Mouse (Mus musculus) cerebellum, adult 8-10 months (tissue): Measurements from ENCODE around the gene Wwox.

Experiments
- DNase-seq: peaks from one replicate; pipeline ENCODE4 v3.0.0; 2022

The Wwox gene

DNA sequence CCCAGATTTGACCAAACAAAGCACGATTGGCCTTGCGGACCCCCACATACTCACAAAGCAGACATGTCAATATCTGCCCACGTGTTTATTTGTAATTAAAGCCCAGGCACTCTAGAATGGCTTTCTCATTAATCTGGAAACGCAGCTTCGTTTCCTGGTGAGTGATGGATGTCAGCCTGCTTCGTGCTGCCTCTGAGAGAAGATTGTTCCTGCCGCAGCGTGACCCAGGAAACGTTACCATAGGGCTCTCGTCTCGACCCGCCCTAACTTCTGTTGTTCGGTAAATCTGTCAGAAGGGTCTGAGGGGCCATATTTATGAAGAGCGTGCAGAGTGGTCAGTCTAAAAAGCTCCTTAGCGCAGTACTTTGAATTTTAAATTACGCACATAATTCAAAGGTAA is 164.9 kb downstream of the Wwox start:
- DNase-seq, result no peak

DNA sequence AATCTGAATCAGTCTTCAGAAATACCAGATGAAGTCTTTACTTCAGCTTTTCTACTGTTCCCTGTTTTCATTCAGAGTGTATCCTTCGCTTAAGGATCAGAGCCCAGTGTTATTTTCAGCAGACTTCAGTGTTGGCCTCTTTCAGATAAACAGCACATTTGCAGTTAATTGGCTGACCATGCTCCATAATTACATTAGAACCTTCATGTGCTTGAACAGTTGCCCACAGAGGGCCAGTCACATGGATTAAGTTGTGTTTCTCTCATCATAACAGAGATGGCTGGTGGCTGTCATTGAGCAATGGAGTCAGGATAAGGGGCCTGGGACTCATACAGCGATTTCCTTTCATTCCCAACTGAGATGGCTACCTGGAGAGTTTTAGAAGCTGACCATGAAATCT is 166.2 kb downstream of the Wwox start:
- no peak for DNase-seq

GRCm38 (mm10) chr8:114609330-114609729 is 169.9 kb downstream of the Wwox start:
- no peak for DNase-seq

- no peak for DNase-seq
Observed at GRCm38 (mm10) chr8:114611075-114611474, 171.6 kb downstream of the Wwox start.

GRCm38 (mm10) chr8:114612091-114612490 is 172.6 kb downstream of the Wwox start:
- no peak for DNase-seq

- no peak for DNase-seq
Observed at GRCm38 (mm10) chr8:114615413-114615812, 176.0 kb downstream of the Wwox start.

DNA sequence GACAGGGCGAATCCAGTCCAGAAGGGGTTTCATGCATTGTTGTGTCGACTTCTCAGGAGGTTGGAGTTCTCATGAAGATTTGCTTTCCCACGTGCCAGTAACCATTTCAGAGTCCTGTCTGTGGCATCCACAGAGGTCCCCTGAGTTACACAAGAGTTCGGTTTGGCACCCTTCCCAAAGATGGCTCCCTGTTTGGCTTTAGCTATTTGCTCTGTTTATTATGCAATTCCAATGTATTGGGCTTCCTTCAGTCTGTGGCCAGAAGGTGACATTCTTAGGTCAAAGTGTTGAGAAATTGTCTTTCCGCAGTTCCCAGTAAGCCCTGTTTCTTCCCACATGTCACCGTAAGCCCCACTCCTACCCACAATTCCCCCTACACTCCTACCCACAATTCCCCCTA is 176.5 kb downstream of the Wwox start:
- DNase-seq, result no peak

DNA sequence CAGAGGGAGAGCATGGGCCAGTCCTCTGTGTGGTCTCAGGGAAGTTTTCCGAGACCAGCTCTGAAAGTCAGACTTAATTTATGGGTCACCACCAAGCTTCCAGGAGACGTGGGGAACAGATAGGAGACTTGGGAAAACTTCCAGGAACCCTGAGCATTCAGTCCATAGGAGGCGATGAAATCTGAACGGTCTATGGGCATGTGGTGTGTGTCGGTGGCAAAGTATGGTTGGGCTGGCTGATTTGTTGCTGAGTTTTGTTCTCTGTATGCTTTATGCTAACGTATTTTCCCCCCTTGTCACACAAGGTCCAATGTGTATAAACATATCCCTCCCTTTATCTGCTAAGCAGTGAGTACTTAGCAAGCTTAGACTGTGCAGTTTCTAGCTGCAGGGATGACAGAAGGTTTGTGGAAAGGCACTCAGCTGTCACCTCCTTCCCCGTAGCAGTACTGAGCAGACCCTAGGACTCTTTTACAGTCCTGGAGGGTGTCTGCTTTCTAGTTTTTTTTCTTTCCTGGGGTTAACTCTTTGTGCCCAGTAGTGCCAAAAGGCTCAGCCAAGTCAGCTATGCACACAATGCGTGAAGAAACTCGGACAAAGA is 179.6 kb downstream of the Wwox start:
- no peak for DNase-seq

DNA sequence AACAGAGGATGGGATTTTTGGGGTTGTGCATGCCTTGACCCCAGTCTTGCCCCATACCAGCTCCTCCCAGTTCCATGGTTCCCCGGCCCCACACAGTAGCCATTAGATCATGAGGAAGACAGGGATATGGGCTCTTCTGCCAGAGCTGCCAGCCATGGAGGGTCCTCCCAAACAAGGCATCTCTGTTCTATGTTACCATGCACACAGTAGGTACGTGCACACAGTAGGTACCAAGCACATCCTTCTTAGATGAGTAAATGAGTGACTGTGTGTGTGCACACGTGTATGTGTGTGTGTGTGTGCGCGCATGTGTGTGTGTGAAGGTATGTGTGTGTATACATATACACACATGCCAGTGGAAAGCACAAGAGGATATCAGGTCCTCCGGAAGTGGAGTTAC is 185.9 kb downstream of the Wwox start:
- DNase-seq, result no peak

GRCm38 (mm10) chr8:114626897-114627296 is 187.4 kb downstream of the Wwox start:
- DNase-seq, result no peak

GRCm38 (mm10) chr8:114629719-114630118 is 190.3 kb downstream of the Wwox start:
- DNase-seq, result no peak

DNA sequence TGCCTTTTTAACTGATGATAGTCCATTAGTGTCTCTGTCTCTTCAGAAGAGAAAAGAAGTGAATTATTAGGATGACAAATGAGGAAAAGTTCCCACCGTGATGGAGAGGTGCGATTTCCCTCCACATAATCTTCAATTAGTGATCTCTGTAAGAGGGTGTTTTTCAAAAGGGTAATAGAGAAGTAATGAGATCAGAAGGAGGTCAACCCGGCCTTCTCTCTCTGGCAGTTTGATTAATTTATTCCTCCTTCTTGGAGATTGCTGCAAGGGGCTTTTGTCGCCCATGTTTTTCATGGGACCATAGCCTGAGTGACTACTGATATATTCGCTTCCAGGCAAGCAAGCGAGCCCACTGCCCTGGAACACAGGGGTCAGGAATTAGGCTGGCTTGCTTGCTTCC is 191.6 kb downstream of the Wwox start:
- no peak for DNase-seq

- no peak for DNase-seq
Observed at GRCm38 (mm10) chr8:114634151-114634550, 194.7 kb downstream of the Wwox start.

DNA sequence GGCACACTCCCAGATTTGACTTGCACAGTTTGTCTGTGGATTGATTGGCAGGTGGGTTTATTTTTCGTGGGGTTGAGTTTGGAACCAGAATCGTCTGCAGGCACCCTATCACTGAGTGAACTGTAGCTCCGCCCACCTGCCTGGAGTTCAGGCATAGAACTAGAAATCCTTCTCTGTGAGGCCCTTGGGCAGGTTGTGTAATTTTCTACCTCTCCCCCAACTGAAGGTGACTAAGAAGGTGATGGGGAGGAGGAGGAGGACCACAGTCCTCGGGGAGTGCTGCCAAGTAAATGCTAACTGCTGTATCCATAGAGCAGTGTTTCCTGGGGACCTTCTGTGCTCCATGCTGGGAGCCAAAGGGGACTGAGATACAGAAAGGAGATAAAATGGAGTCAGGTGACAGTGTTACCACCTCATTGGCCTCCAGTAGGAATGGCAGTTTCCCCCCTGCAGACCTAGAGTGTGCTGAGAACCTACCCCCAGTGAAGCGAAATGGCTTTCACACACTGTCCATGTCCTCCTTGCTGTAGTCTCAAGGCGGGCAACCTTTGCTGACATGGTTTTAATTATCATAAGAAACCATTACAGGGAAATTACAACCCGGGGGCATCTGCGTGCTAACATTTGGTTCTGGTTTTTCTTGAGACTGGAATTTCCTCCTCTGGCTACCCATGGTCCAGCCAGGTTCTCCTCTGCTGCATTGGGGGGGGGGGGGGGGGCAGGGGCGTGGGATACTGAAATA is 195.4 kb downstream of the Wwox start:
- no peak for DNase-seq

DNA sequence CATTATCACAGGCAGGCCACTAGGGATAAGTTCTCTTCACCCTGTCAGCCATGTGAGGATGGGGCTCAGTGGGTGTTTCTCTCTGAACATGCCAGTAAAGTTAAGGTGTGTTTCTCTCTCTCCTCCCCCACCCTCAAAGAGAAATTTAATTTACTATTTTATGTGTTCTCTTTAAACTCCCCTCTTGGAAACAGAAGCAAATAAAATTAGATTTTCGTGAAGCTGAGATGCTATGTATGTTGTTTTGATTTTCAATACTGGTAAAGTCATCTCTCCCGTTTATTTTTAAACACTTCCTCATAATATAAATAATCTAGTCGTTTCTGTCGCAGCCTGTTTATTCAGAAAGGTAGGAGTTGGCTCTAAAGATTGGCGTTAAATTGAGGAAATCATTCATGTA is 196.9 kb downstream of the Wwox start:
- no peak for DNase-seq

GRCm38 (mm10) chr8:114641809-114642208 is 202.4 kb downstream of the Wwox start:
- no peak for DNase-seq

- peak; percentile 40 for DNase-seq
Observed at GRCm38 (mm10) chr8:114650789-114651188, 211.3 kb downstream of the Wwox start.

DNA sequence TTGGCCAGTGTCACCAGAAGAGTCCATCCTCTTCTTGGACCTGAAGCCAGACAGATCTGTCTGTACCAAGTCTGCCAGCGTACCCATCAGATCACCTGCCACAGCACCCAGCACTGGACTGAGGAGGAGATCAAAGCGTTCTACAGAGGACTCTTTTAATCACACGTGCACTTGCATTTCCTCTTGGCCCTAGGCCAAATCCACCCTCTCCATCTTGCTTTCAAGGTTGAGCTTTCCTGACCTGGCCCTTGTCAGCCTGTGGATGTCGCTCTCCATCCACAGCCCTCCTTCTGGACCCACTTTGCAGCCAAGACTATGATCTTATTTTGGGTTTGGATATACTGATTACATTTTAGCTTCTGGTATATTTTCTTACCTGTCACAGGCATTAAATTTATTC is 218.3 kb downstream of the Wwox start:
- peak; percentile 72 for DNase-seq

DNA sequence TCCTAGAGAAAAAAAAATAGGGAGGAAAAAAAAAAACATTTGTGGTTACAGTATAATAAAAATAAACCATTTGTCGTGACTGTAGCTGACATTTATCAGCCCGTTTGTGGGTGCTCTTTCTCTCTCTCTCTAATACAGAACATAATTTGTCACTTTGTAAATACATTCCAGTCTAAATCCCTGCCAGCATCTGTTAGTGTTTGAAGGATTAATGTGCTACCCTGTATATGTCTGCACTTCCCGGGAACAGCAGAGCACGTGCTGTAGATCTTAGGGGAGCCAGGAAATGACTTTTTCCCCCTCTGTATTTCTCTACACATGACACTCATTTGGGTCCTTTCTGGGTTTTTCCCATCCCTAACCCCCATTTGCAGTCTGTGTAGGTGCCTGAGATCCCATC is 219.0 kb downstream of the Wwox start:
- DNase-seq, result no peak

GRCm38 (mm10) chr8:114663053-114663452 is 223.6 kb downstream of the Wwox start:
- no peak for DNase-seq

GRCm38 (mm10) chr8:114665521-114665920 is 226.1 kb downstream of the Wwox start:
- DNase-seq, result no peak

DNA sequence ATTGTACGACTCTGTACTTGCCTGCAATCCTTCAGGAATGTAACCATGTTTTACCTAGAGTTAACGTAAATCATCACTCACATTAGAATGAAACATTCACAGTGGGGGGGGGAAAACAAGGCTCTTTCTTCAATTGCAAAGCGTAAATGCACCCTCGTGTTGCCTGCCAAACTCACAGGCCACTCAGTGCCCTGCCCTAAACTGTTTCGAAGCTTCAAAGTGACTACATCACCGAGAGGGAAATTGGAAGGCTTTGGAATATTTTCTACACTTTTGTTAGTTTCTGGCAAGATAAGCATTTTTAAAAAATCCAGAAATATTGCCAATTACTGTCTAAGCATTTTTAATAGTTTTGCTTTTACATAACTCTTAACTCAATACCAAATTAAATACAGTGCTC is 231.3 kb downstream of the Wwox start:
- DNase-seq, result no peak

DNA sequence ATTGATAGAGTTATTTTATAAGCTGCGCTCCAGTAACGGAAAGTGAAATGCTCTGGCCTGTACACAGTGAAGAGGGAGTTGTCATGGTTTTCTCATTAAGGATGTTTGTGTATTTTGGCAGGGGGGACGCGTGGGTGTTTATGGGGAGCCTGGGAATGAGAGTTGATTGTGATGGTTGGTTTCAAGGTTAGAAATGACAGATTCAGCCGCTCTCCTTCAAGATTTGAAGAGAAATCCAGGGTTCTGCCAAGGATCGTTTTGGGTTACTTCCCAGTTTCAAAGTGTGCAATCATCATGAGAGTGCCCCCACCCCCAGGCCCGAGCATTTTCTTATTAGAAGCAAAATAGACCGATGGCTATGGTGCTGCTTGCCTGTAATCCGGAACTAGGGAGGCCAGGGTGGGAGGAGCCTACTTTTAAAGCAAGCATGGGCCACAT is 231.8 kb downstream of the Wwox start:
- no peak for DNase-seq

DNA sequence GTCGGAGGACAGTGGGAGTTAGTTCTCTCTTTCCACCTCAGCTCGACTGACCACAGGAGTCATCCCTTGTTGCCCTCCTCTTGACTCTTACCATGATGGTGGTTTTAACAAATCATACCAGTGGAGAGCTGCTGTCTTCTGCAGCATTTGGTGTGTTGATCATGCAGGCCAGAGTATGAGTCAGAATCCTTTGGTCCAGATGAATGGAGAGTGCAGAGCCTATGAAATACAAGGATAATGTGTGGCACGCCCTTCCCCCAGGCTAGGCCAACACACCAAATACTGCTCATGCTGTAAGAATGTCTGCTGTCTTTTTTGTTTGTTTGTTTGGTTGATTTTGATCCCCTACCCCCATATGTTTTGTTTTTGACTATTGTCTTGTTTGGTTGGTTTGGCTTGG is 234.0 kb downstream of the Wwox start:
- DNase-seq, result no peak

GRCm38 (mm10) chr8:114675151-114675550 is 235.7 kb downstream of the Wwox start:
- DNase-seq, result peak; percentile 86
